Mouse (Mus musculus) midbrain, embryonic 14.5 days (tissue): ENCODE results near the gene Ica1. TPM values are rescaled to one million over a fixed set of nuclear protein-coding genes. Genes with fewer than 3 reads are reported as not detected.

Source experiments
- ATAC-seq: fragments of 200-750 bp; cut with Nextera tagmentation; 2 replicates; pipeline ENCODE4 v1.8.0; 2017; ENCODE audit warnings: moderate number of reproducible peaks, moderate library complexity; ENCODE audit not compliant: low FRiP score, low TSS enrichment
- DNase-seq: peaks from one replicate; pipeline ENCODE4 v3.0.0-alpha.2; 2015
- H3K27ac ChIP-seq: fragments of 300-500 bp; sonication (generic); replicated peaks from 2 replicates; pipeline ENCODE4 v1.5.1; 2014; ENCODE audit warnings: mild to moderate bottlenecking, low read depth, low read length, moderate library complexity
- H3K27me3 ChIP-seq: fragments of 300-500 bp; sonication (generic); 2 replicates; pipeline ENCODE4 v1.6.1; 2014; ENCODE audit warnings: low read length, control low read depth, mixed read lengths; ENCODE audit not compliant: control insufficient read depth, insufficient read depth
- H3K36me3 ChIP-seq: fragments of 300-500 bp; sonication (generic); 2 replicates; pipeline ENCODE4 v1.6.1; 2014; ENCODE audit warnings: low read length, control low read depth; ENCODE audit not compliant: control insufficient read depth, insufficient read depth
- H3K4me1 ChIP-seq: fragments of 300-500 bp; sonication (generic); 2 replicates; pipeline ENCODE4 v1.6.1; 2014; ENCODE audit warnings: mild to moderate bottlenecking, antibody characterized with exemption, low read length, control low read depth; ENCODE audit not compliant: control insufficient read depth, insufficient read depth
- H3K4me2 ChIP-seq: fragments of 300-500 bp; sonication (generic); 2 replicates; pipeline ENCODE4 v1.6.1; 2014; ENCODE audit warnings: mild to moderate bottlenecking, low read length, moderate library complexity
- H3K4me3 ChIP-seq: fragments of 300-500 bp; sonication (generic); replicated peaks from 2 replicates; pipeline ENCODE4 v1.5.1; 2014; ENCODE audit warnings: low read depth, low read length
- H3K9ac ChIP-seq: fragments of 300-500 bp; sonication (generic); replicated peaks from 2 replicates; pipeline ENCODE4 v1.6.1; 2014; ENCODE audit warnings: mild to moderate bottlenecking, low read length, moderate library complexity
- H3K9me3 ChIP-seq: fragments of 300-500 bp; sonication (generic); 2 replicates; pipeline ENCODE4 v1.6.1; 2016; ENCODE audit warnings: low read length, control low read depth, mixed read lengths; ENCODE audit not compliant: control insufficient read depth
- WGBS: fragments of 180-500 bp; shearing (Covaris S2); extraction: QIAGEN DNeasy Blood & Tissue Kit; methylation state at CpG from one replicate; pipeline ENCODE4 v1.1.7; 2014; 5-methylcytosine and 5-hydroxymethylcytosine counted together
- polyA plus RNA-seq: library from polyadenylated mRNA; unstranded; fragments of >200 nt; fragmentation: Nextera tagmentation; extraction: Ambion mirVana; gene quantifications from 2 replicates; pipeline ENCODE4 v1.2.1, GENCODE M21; 2014

Gene Ica1
- polyA plus RNA-seq, 1 experiment from 2014 or later: 59.0 TPM

GRCm38 (mm10) chr6:8648185-8648901 is 129.9 kb downstream of the Ica1 start:
- no peak for ATAC-seq
- WGBS: 79% methylated on average over 10 of the region's 10 CpGs
- Histone ChIP-seq H3K4me3 (no peak overlapping the region), H3K4me2 (no peak overlapping the region), H3K36me3 (no peaks in the 10 kb centered on the region), H3K9me3 (no peaks in the 10 kb centered on the region), H3K27me3 (no peaks in the 10 kb centered on the region), H3K4me1 (no peaks in the 10 kb centered on the region), H3K27ac (no peak overlapping the region), H3K9ac (no peak overlapping the region)
- DNase-seq: no peak

- no peak overlapping the region for H3K9ac ChIP-seq
- H3K27ac ChIP-seq: no peak overlapping the region
- no peaks in the 10 kb centered on the region for H3K36me3 ChIP-seq
- no peak for DNase-seq
- H3K9me3 ChIP-seq: no peaks in the 10 kb centered on the region
- no peaks in the 10 kb centered on the region for H3K27me3 ChIP-seq
- H3K4me3 ChIP-seq: no peak overlapping the region
- H3K4me1 ChIP-seq: no peaks in the 10 kb centered on the region
- ATAC-seq: no peak
- 83% methylated on average over 7 of the region's 7 CpGs for whole genome bisulfite sequencing
- H3K4me2 ChIP-seq: no peak overlapping the region
Measured at GRCm38 (mm10) chr6:8647513-8648184, 130.6 kb downstream of the Ica1 start.

- WGBS: 51% methylated on average over 2 of the region's 2 CpGs
- H3K4me3 ChIP-seq: no peak overlapping the region
- ATAC-seq (no peak), DNase-seq (no peak)
- no peaks in the 10 kb centered on the region for H3K27me3 ChIP-seq
- H3K9ac ChIP-seq: no peak overlapping the region
- no peaks in the 10 kb centered on the region for H3K9me3 ChIP-seq
- no peaks in the 10 kb centered on the region for H3K36me3 ChIP-seq
- H3K4me1 ChIP-seq: no peaks in the 10 kb centered on the region
- no peak overlapping the region for H3K27ac ChIP-seq
- H3K4me2 ChIP-seq: no peak overlapping the region
Measured at GRCm38 (mm10) chr6:8645708-8646107, 132.6 kb downstream of the Ica1 start.

GRCm38 (mm10) chr6:8644703-8645102 is 133.6 kb downstream of the Ica1 start:
- Histone ChIP-seq H3K27me3 (no peaks in the 10 kb centered on the region), H3K9me3 (no peaks in the 10 kb centered on the region), H3K27ac (no peak overlapping the region), H3K4me3 (no peak overlapping the region), H3K4me1 (no peaks in the 10 kb centered on the region), H3K4me2 (no peak overlapping the region), H3K36me3 (no peaks in the 10 kb centered on the region), H3K9ac (no peak overlapping the region)
- ATAC-seq (no peak), DNase-seq (no peak)
- WGBS: 92% methylated on average over 10 of the region's 10 CpGs

GRCm38 (mm10) chr6:8640863-8641262 is 137.4 kb downstream of the Ica1 start:
- DNase-seq (no peak), ATAC-seq (no peak)
- no peak overlapping the region for H3K4me2 ChIP-seq
- H3K27me3 ChIP-seq: no peaks in the 10 kb centered on the region
- H3K36me3 ChIP-seq: no peaks in the 10 kb centered on the region
- no peak overlapping the region for H3K27ac ChIP-seq
- no peaks in the 10 kb centered on the region for H3K4me1 ChIP-seq
- 91% methylated on average over 5 of the region's 5 CpGs for WGBS
- no peaks in the 10 kb centered on the region for H3K9me3 ChIP-seq
- no peak overlapping the region for H3K4me3 ChIP-seq
- no peak overlapping the region for H3K9ac ChIP-seq

GRCm38 (mm10) chr6:8639526-8639925 is 138.8 kb downstream of the Ica1 start:
- DNase-seq: no peak
- Histone ChIP-seq H3K9ac (no peak overlapping the region), H3K4me1 (no peaks in the 10 kb centered on the region), H3K4me2 (no peak overlapping the region), H3K27ac (no peak overlapping the region), H3K27me3 (no peaks in the 10 kb centered on the region), H3K4me3 (no peak overlapping the region), H3K9me3 (no peaks in the 10 kb centered on the region), H3K36me3 (no peaks in the 10 kb centered on the region)
- ATAC-seq: no peak
- WGBS: 88% methylated on average over 2 of the region's 2 CpGs

GRCm38 (mm10) chr6:8638899-8639298 is 139.4 kb downstream of the Ica1 start:
- Histone ChIP-seq H3K4me2 (no peak overlapping the region), H3K9me3 (no peaks in the 10 kb centered on the region), H3K4me1 (no peaks in the 10 kb centered on the region), H3K27ac (no peak overlapping the region), H3K36me3 (no peaks in the 10 kb centered on the region), H3K9ac (no peak overlapping the region), H3K4me3 (no peak overlapping the region), H3K27me3 (no peaks in the 10 kb centered on the region)
- ATAC-seq: no peak
- 86% methylated on average over 4 of the region's 4 CpGs for WGBS
- no peak for DNase-seq

- H3K4me3 ChIP-seq: no peak overlapping the region
- H3K9ac ChIP-seq: no peak overlapping the region
- no peak overlapping the region for H3K4me2 ChIP-seq
- no peaks in the 10 kb centered on the region for H3K4me1 ChIP-seq
- WGBS: 90% methylated on average over 4 of the region's 4 CpGs
- ATAC-seq (no peak), DNase-seq (no peak)
- H3K27ac ChIP-seq: no peak overlapping the region
- H3K36me3 ChIP-seq: no peaks in the 10 kb centered on the region
- H3K27me3 ChIP-seq: no peaks in the 10 kb centered on the region
- H3K9me3 ChIP-seq: no peaks in the 10 kb centered on the region
Measured at GRCm38 (mm10) chr6:8638122-8638521, 140.2 kb downstream of the Ica1 start.

- no peak for DNase-seq
- Histone ChIP-seq H3K9me3 (no peaks in the 10 kb centered on the region), H3K36me3 (no peaks in the 10 kb centered on the region), H3K27me3 (no peaks in the 10 kb centered on the region), H3K4me1 (no peaks in the 10 kb centered on the region), H3K9ac (no peak overlapping the region), H3K4me2 (no peak overlapping the region), H3K27ac (no peak overlapping the region), H3K4me3 (no peak overlapping the region)
- 95% methylated on average over 4 of the region's 4 CpGs for WGBS
- ATAC-seq: no peak
Measured at GRCm38 (mm10) chr6:8632701-8633100, 145.6 kb downstream of the Ica1 start.
